Mouse (Mus musculus) testis, adult 2 months (tissue): ENCODE results near the gene Kyat1.

ENCODE experiments used
- CTCF ChIP-seq: fragments of 200-500 bp; IDR thresholded peaks from 2 replicates; pipeline ENCODE4 v1.5.1; 2012; ENCODE audit warnings: low read depth, mild to moderate bottlenecking, inconsistent platforms, low read length, moderate library complexity; ENCODE audit not compliant: control insufficient read depth, insufficient read depth, insufficient replicate concordance
- POLR2A ChIP-seq: fragments of 200-500 bp; IDR thresholded peaks from 2 replicates; pipeline ENCODE4 v1.6.1; 2012; ENCODE audit warnings: low read depth, mild to moderate bottlenecking, inconsistent platforms, low read length, moderate library complexity; ENCODE audit not compliant: control insufficient read depth

GRCm38 (mm10) chr2:30251417-30252104, 45.9 kb upstream of the Kyat1 start:
- TF ChIP-seq CTCF (no peak), POLR2A (no peak)
